Mouse (Mus musculus) intestine, embryonic 14.5 days (tissue): Measurements from ENCODE around the gene Nsrp1. TPM values are rescaled to one million over a fixed set of nuclear protein-coding genes. Genes with fewer than 3 reads are reported as not detected.

Experiments used
- ATAC-seq: fragments of 200-750 bp; cut with Nextera tagmentation; replicated peaks from 2 replicates; pipeline ENCODE4 v1.8.0; 2017; ENCODE audit warnings: low read depth, moderate number of reproducible peaks, moderate TSS enrichment, moderate library complexity; ENCODE audit not compliant: low FRiP score, low TSS enrichment
- DNase-seq: peaks from one replicate; pipeline ENCODE4 v3.0.0-alpha.2; 2018; ENCODE audit warnings: low spot score
- H3K27ac ChIP-seq: fragments of 300-500 bp; sonication (generic); 2 replicates; pipeline ENCODE4 v1.5.1; 2014; ENCODE audit warnings: low read depth, mild to moderate bottlenecking, control low read depth
- H3K27me3 ChIP-seq: fragments of 300-500 bp; sonication (generic); replicated peaks from 2 replicates; pipeline ENCODE4 v1.6.1; 2014; ENCODE audit warnings: low read length, control low read depth; ENCODE audit not compliant: control insufficient read depth, insufficient read depth
- H3K36me3 ChIP-seq: fragments of 300-500 bp; sonication (generic); 2 replicates; pipeline ENCODE4 v1.6.1; 2014; ENCODE audit warnings: low read length, control low read depth; ENCODE audit not compliant: control insufficient read depth, insufficient read depth
- H3K4me1 ChIP-seq: fragments of 300-500 bp; sonication (generic); replicated peaks from 2 replicates; pipeline ENCODE4 v1.6.1; 2014; ENCODE audit warnings: low read length, control low read depth, mixed read lengths; ENCODE audit not compliant: control insufficient read depth, insufficient read depth
- H3K4me2 ChIP-seq: fragments of 300-500 bp; sonication (generic); 2 replicates; pipeline ENCODE4 v1.6.1; 2014; ENCODE audit warnings: low read length
- H3K4me3 ChIP-seq: fragments of 300-500 bp; sonication (generic); 2 replicates; pipeline ENCODE4 v1.5.1; 2014; ENCODE audit warnings: low read depth, low read length, control low read depth, mixed read lengths
- H3K9ac ChIP-seq: fragments of 300-500 bp; sonication (generic); 2 replicates; pipeline ENCODE4 v1.6.1; 2014; ENCODE audit warnings: mild to moderate bottlenecking, low read length
- H3K9me3 ChIP-seq: fragments of 300-500 bp; sonication (generic); 2 replicates; pipeline ENCODE4 v1.6.1; 2016; ENCODE audit warnings: low read length, control low read depth; ENCODE audit not compliant: control insufficient read depth
- WGBS: fragments of 180-500 bp; shearing (Covaris S2); extraction: QIAGEN DNeasy Blood & Tissue Kit; methylation state at CpG from one replicate; pipeline ENCODE4 v1.1.7; 2014; 5-methylcytosine and 5-hydroxymethylcytosine counted together
- microRNA counts: library from miRNA; unstranded; fragments of <30 nt; microRNA quantifications from one replicate; lab custom pipeline; 2016
- microRNA-seq: library from miRNA; unstranded; fragments of <30 nt; microRNA quantifications from one replicate; pipeline ENCODE4, GENCODE M21; 2016
- polyA plus RNA-seq: library from polyadenylated mRNA; unstranded; fragments of >200 nt; fragmentation: Nextera tagmentation; extraction: Ambion mirVana; gene quantifications from 2 replicates; pipeline ENCODE4 v1.2.1, GENCODE M21; 2014

Gene Nsrp1
- polyA plus RNA-seq, 1 experiment from 2014 or later: 53.6 TPM

DNA sequence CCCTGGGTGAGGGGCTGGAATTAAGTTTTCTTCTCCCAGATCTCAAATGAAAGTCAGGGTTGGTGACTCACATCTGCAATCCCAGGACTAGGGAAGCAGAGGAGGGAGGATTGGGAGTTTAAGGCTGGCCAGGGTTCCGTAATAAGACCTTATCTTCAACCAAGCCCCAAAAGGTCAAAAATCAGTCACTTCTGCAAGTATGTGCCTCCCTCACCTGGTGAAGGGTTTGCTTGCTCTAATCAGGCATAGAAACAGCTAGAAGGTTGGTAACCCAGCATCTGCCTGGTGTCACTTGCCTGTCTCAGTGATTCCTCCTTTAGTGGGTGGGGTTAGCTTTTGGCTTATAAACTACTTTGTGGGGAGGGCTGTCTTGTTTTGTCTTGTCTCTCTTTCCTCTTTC is 75.9 kb downstream of the Nsrp1 start:
- DNase-seq (no peak), ATAC-seq (no peak)
- H3K4me2 ChIP-seq: no peak overlapping the region
- H3K4me3 ChIP-seq: no peak overlapping the region
- H3K27ac ChIP-seq: no peak overlapping the region
- no peaks in the 10 kb centered on the region for H3K36me3 ChIP-seq
- WGBS: 56% methylated on average over 1 of the region's 1 CpGs
- peaks cover 11% of the 10 kb centered on the region; the same call in 1 of the 2 replicates for H3K4me1 ChIP-seq
- H3K9ac ChIP-seq: no peak overlapping the region
- H3K9me3 ChIP-seq: no peaks in the 10 kb centered on the region
- H3K27me3 ChIP-seq: peaks cover 32% of the 10 kb centered on the region

DNA sequence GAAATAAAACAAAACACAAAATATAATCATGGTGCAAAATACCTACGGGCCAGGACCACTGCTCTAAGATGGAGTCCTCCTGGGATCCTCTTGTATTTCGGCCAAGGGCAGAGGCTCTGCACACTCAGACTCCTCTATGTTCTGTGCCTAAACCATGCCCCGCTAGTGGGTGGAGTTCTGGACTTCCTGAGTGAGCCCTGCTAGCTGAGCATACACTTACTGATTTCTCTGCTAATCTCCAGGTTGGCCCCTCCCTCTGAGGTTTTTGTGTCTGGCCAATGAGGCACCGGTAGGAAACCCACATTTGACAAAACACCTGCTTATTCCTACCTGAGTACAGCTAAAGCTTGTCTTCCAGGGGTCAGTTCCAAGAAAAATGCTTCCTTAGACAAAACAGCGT is 77.5 kb downstream of the Nsrp1 start:
- Histone ChIP-seq H3K4me1 (peaks cover 11% of the 10 kb centered on the region; the same call in 1 of the 2 replicates), H3K27ac (no peak overlapping the region), H3K4me3 (no peak overlapping the region), H3K27me3 (peaks cover 46% of the 10 kb centered on the region), H3K4me2 (no peak overlapping the region), H3K36me3 (no peaks in the 10 kb centered on the region), H3K9me3 (no peaks in the 10 kb centered on the region), H3K9ac (no peak overlapping the region)
- ATAC-seq: no peak
- DNase-seq: no peak
- 60% methylated on average over 5 of the region's 5 CpGs for WGBS

DNA sequence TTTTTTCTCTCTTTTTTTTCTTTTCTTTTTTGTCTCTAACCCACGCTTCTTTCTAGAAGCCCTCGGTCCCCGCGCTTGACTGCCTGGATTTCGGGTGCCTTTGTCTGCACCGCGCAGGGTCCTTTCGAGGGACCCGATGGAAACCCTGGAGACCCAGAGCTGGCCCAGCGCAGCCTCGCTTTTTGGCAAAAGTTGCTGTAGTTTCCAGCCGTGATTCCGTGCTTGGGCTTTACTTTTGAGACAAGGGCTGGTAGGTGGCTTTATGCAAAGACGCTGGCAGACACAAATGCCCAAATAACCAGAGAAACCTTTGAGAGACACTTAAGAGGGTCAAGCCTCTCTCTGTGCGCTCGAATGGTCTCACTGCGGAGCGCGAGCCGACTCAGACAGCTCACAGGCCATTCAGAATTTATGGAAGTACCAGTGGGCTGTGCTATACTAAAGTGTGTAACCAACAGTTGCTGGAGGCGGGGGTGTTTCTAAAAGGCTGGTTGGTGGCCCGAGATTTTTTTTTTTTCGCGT is 79.5 kb downstream of the Nsrp1 start:
- ATAC-seq: no peak
- no peaks in the 10 kb centered on the region for H3K36me3 ChIP-seq
- peak overlapping the region; percentile 44 for H3K4me3 ChIP-seq
- H3K4me1 ChIP-seq: peaks cover 11% of the 10 kb centered on the region; the same call in 1 of the 2 replicates
- no peak overlapping the region for H3K27ac ChIP-seq
- DNase-seq: peak; percentile 63
- H3K9ac ChIP-seq: peak overlapping the region; percentile 27; the same call in 1 of the 2 replicates
- peak overlapping the region; percentile 78 for H3K4me2 ChIP-seq
- H3K27me3 ChIP-seq: peaks cover 46% of the 10 kb centered on the region
- 11% methylated on average over 24 of the region's 24 CpGs for WGBS
- no peaks in the 10 kb centered on the region for H3K9me3 ChIP-seq

DNA sequence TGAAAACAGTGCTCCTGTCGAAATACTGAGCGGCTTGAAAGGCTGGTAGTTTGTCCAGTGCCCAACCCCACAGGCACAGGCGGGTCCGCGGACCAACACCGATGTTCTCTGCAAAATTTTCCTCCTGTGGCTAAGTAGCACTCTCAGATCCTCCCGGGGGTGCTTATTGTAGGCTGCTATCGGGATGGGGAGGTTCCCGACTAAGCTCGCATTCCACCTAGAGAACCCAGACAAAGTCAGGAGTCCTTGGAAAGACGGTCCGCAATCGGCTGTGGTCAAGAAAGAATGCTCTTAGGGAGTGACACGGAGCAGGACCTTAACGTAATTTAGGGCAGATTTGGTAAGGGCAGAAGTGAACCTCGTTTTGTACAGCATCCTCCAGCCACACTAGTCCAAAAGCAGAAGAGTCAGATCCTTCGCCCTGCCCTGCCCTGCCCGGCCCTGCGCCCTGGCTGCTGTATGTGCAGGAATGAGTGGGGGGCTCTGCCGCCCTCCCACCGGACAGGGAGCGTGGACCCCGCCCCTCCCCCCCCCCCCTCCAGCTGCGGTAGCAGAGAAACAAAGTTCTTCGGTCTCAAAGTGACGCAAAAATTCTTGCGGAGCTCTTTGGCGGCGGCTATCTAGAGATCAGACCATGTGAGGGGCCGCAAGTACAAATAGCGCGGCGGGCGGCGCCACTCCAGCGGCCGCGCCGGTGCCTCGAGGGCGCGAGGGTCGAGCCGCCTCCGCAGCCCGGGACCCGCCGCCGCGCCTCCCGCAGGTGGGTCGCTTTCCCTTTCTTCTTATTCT is 80.1 kb downstream of the Nsrp1 start, which contains the start of gene Slc6a4:
Slc6a4 (plus strand) TSS at position 688 of the 789 bp plus-strand sequence.
- peak within 1 kb of the TSS; percentile 27; the same call in 1 of the 2 replicates for H3K9ac ChIP-seq
- H3K27me3 ChIP-seq: peaks cover 46% of the 10 kb centered on the region
- H3K9me3 ChIP-seq: no peaks in the 10 kb centered on the region
- H3K27ac ChIP-seq: no peak within 1 kb of the TSS
- peaks cover 11% of the 10 kb centered on the region; the same call in 1 of the 2 replicates for H3K4me1 ChIP-seq
- DNase-seq: peak; percentile 83
- peak within 1 kb of the TSS; percentile 44 for H3K4me3 ChIP-seq
- whole genome bisulfite sequencing: under 1% methylated on average over 51 of the region's 52 CpGs
- no peaks in the 10 kb centered on the region for H3K36me3 ChIP-seq
- H3K4me2 ChIP-seq: peak within 1 kb of the TSS; percentile 78
- ATAC-seq: no peak

DNA sequence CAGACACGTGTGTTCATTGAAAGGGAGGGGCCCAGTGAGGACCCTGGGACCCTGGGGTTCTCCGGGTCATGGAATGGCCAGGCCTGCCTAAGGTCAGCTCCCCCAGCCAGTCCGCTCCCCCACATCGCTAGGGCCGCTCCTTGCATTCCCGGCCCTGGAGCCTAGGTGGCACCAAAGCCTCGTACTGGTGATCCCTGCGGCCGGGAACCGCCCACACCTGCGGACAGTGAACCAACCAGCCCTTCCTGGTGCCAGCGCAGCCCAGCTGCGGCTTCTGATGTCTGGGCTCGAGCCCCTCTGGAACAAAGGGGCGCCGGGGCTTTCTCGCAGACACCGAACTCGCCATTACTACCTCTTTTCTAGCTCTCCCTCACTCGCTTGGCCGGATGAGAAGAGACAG is 80.9 kb downstream of the Nsrp1 start:
- Histone ChIP-seq H3K4me2 (peak overlapping the region; percentile 78), H3K4me3 (peak overlapping the region; percentile 44), H3K36me3 (no peaks in the 10 kb centered on the region), H3K27me3 (peaks cover 46% of the 10 kb centered on the region), H3K4me1 (peaks cover 11% of the 10 kb centered on the region; the same call in 1 of the 2 replicates), H3K9me3 (no peaks in the 10 kb centered on the region), H3K9ac (no peak overlapping the region), H3K27ac (no peak overlapping the region)
- under 1% methylated on average over 21 of the region's 21 CpGs for WGBS
- ATAC-seq: peak; percentile 74
- peak; percentile 95 for DNase-seq

DNA sequence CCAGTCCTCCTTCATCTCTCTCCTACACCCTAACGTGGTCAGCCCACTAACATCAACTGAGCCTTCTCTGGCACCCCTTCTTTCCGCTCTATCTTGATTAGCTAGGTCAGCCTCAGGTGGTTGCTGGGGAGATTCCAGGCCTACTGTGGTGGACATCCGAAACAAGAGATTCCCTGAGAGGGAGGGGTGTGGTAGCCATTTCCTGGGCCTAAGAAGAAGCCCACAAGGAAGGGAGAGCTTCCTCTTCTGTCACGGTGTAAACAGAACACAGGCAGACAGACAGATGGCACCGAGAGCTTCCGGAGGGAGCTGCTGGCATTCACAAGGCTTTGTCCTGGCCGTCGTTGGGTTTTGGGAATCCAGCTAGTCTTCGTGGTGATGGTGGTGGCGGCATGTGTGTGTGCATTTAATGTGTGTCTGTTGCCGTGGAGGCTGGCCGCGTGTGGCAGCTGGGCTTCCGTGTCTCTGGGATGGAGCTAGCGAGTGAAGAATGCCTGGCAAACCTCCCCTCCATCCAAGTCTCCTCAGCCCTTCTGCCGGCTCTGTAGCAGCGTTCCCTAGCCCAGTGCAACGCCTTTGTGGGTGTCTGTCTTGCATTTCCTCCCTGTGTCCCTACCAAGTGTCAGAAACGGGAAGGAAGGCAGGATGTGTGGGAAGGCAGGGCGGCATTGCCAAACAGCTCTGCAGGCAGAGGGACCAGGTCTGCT is 82.1 kb downstream of the Nsrp1 start:
- WGBS: 55% methylated on average over 20 of the region's 20 CpGs
- Histone ChIP-seq H3K4me2 (no peak overlapping the region), H3K27ac (no peak overlapping the region), H3K9ac (no peak overlapping the region), H3K4me1 (peaks cover 11% of the 10 kb centered on the region; the same call in 1 of the 2 replicates), H3K9me3 (no peaks in the 10 kb centered on the region), H3K4me3 (no peak overlapping the region), H3K27me3 (peaks cover 46% of the 10 kb centered on the region), H3K36me3 (no peaks in the 10 kb centered on the region)
- DNase-seq (no peak), ATAC-seq (no peak)

MicroRNA genes within 50 kb of the gene (microRNA counts, 519-probe panel; counts per million panel counts)
- microRNA mmu-miR-423-3p (lab: Ali Mortazavi, UCI): 3,807 counts per million, percentile 55 among the panel's probes with 10 or more counts
- microRNA mmu-miR-423-5p (lab: Ali Mortazavi, UCI): 3,824 counts per million, percentile 56 among the panel's probes with 10 or more counts

Small RNAs within 50 kb of the gene (microRNA-seq; reads per million reads assigned to microRNA genes)
- 4,220 reads per million, percentile 90 among the genes with 10 or more reads in this experiment for gene Mir423

Other genes with a start within 250 kb of the Nsrp1 start
- gene Cpd, start 231.4 kb downstream of the Nsrp1 start, polyA plus RNA-seq: 17.5 and 20.9 TPM in 2 replicates
- gene Tmigd1, start 176.3 kb downstream of the Nsrp1 start, polyA plus RNA-seq: 0.26 and 0.43 TPM in 2 replicates
- 101 and 118 TPM in 2 replicates for gene Blmh, start 153.6 kb downstream of the Nsrp1 start, polyA plus RNA-seq
- gene Slc6a4, start 79.8 kb downstream of the Nsrp1 start, polyA plus RNA-seq: 6.8 and 7.0 TPM in 2 replicates
- 0.28 and 0.58 TPM in 2 replicates for gene Efcab5, start 110.5 kb upstream of the Nsrp1 start, polyA plus RNA-seq
- 9.4 and 10.6 TPM in 2 replicates for gene Ssh2, start 137.9 kb upstream of the Nsrp1 start, polyA plus RNA-seq